Comparison of ENCODE assay signal across 19 mouse cellular contexts in genomic region chr11:11865128-11865527, GRCm38 (mm10). TPM values are rescaled to one million over a fixed set of nuclear protein-coding genes. Genes with fewer than 3 reads are reported as not detected.
A peak's percentile ranks its signal among the peaks of the same experiment; 100 is the strongest.
DNase-seq lines count a peak whose midpoint lies in the region; ATAC-seq and TF ChIP-seq lines count a peak whose summit lies in the region.
"Had no signal": no experiment of that assay in that cellular context is flagged by ENCODE, and none has a peak within 500 bp of the region (broad histone marks: within the 10 kb centered on the region; RNA-seq: fewer than 3 reads in every experiment).

No protein-coding gene starts in this region.

- ATAC-seq in heart, postnatal 0 days (ENCODE audit: insufficient read depth, low read depth) = 0 out of 2 replicates have a peak, but pooled peaks have one; percentile 9
- ATAC-seq in embryonic facial prominence, embryonic 13.5 days (ENCODE audit: insufficient number of reproducible peaks, insufficient read depth, low FRiP score, low TSS enrichment, low read depth) = no peak
- peak; percentile 83 for ATAC-seq in limb, embryonic 13.5 days (ENCODE audit: low FRiP score, low read depth)
- ATAC-seq: forebrain, embryonic 15.5 days; liver, postnatal 0 days; midbrain, embryonic 15.5 days had no signal

- DNase-seq in heart, postnatal 0 days (ENCODE audit: low spot score) = no peak
- no peak for DNase-seq in heart, postnatal 25 days (ENCODE audit: low spot score)
- no peak for DNase-seq in embryonic facial prominence, embryonic 10.5 days (ENCODE audit: low spot score)
- DNase-seq in retina, postnatal 1 day = no peak
- no peak for DNase-seq in thymus, adult 2 months
- DNase-seq: cerebellum, adult 9-10 months; heart, adult 2 months; kidney, adult 11 months; left cerebral cortex, postnatal 4 days; liver, postnatal 0 days; right cerebral cortex, adult 18-20 months; thymus, postnatal 36 days had no signal

- no peaks in the 10 kb centered on the region for H3K27me3 ChIP-seq in heart, postnatal 0 days (ENCODE audit: control insufficient read depth, insufficient read depth, low read length)
- no peaks in the 10 kb centered on the region for H3K27me3 ChIP-seq in embryonic facial prominence, embryonic 10.5 days (replicated peaks; ENCODE audit: low read depth, poor library complexity, severe bottlenecking)
- H3K27me3 ChIP-seq in embryonic facial prominence, embryonic 13.5 days = no peaks in the 10 kb centered on the region
- no peaks in the 10 kb centered on the region for H3K27me3 ChIP-seq in limb, embryonic 13.5 days
- H3K27me3 ChIP-seq in thymus, adult 2 months (ENCODE audit: control insufficient read depth, insufficient read depth, low read length) = no peaks in the 10 kb centered on the region
- H3K27me3 ChIP-seq: forebrain, embryonic 15.5 days; hindbrain, embryonic 12.5 days; midbrain, embryonic 15.5 days had no signal

- H3K4me3 ChIP-seq in heart, postnatal 0 days (ENCODE audit: low read depth, low read length) = no peak overlapping the region
- no peak overlapping the region for H3K4me3 ChIP-seq in embryonic facial prominence, embryonic 10.5 days
- no peak overlapping the region for H3K4me3 ChIP-seq in embryonic facial prominence, embryonic 13.5 days
- no peak overlapping the region for H3K4me3 ChIP-seq in limb, embryonic 13.5 days
- H3K4me3 ChIP-seq in thymus, adult 2 months (ENCODE audit: control insufficient read depth, insufficient read depth, low read length) = no peak overlapping the region
- H3K4me3 ChIP-seq: forebrain, embryonic 15.5 days; heart, adult 2 months; hindbrain, embryonic 12.5 days; megakaryocyte, embryonic 14.5 days; midbrain, embryonic 15.5 days had no signal

- no peak for TF ChIP-seq EP300 in heart, postnatal 0 days (IDR thresholded peaks at IDR 0.05; ENCODE audit: low read depth)

- H3K4me2 ChIP-seq in heart, postnatal 0 days (ENCODE audit: low read depth, low read length) = no peak overlapping the region
- no peak overlapping the region for H3K4me2 ChIP-seq in embryonic facial prominence, embryonic 13.5 days
- no peak overlapping the region for H3K4me2 ChIP-seq in limb, embryonic 13.5 days (replicated peaks)
- H3K4me2 ChIP-seq: forebrain, embryonic 15.5 days; hindbrain, embryonic 12.5 days; midbrain, embryonic 15.5 days had no signal

- H3K4me1 ChIP-seq in heart, postnatal 0 days (ENCODE audit: control insufficient read depth, insufficient read depth) = 0 out of 2 replicates have a peak, but pooled peaks cover 5% of the 10 kb centered on the region
- H3K4me1 ChIP-seq in embryonic facial prominence, embryonic 10.5 days = peaks cover 27% of the 10 kb centered on the region
- peaks cover 18% of the 10 kb centered on the region for H3K4me1 ChIP-seq in embryonic facial prominence, embryonic 13.5 days
- peaks cover 35% of the 10 kb centered on the region for H3K4me1 ChIP-seq in limb, embryonic 13.5 days
- H3K4me1 ChIP-seq in thymus, adult 2 months (replicated peaks; ENCODE audit: control insufficient read depth, insufficient read depth, low read length) = 0 out of 2 replicates have a peak, but pooled peaks cover 2% of the 10 kb centered on the region

- 64% methylated on average over 2 of the region's 2 CpGs for WGBS in heart, postnatal 0 days
- WGBS in embryonic facial prominence, embryonic 10.5 days = 81% methylated on average over 2 of the region's 2 CpGs
- WGBS in embryonic facial prominence, embryonic 13.5 days = 77% methylated on average over 2 of the region's 2 CpGs
- 58% methylated on average over 2 of the region's 2 CpGs for WGBS in limb, embryonic 13.5 days
- 90% methylated on average over 2 of the region's 2 CpGs for WGBS in thymus, adult 2 months

- no peaks in the 10 kb centered on the region for H3K9me3 ChIP-seq in heart, postnatal 0 days (replicated peaks; ENCODE audit: control insufficient read depth, low read length)
- H3K9me3 ChIP-seq in embryonic facial prominence, embryonic 10.5 days = no peaks in the 10 kb centered on the region
- no peaks in the 10 kb centered on the region for H3K9me3 ChIP-seq in embryonic facial prominence, embryonic 13.5 days
- no peaks in the 10 kb centered on the region for H3K9me3 ChIP-seq in limb, embryonic 13.5 days
- H3K9me3 ChIP-seq: forebrain, embryonic 15.5 days; hindbrain, embryonic 12.5 days; megakaryocyte, embryonic 14.5 days; midbrain, embryonic 15.5 days had no signal

- intact Hi-C loops in heart, postnatal 25 days (cut with DNase I) = no loop called here

- H3K27ac ChIP-seq in heart, postnatal 0 days (ENCODE audit: low read depth) = peak overlapping the region; percentile 48
- H3K27ac ChIP-seq in embryonic facial prominence, embryonic 10.5 days (replicated peaks) = 0 out of 2 replicates have a peak overlapping the region, but pooled peaks have one; percentile 12
- H3K27ac ChIP-seq in embryonic facial prominence, embryonic 13.5 days = peak overlapping the region; percentile 76
- H3K27ac ChIP-seq in limb, embryonic 13.5 days = peak overlapping the region; percentile 81; the same call in 1 of the 2 replicates
- no peak overlapping the region for H3K27ac ChIP-seq in thymus, adult 2 months (ENCODE audit: control insufficient read depth, insufficient read depth, low read length)
- H3K27ac ChIP-seq: forebrain, embryonic 15.5 days; heart, adult 2 months; hindbrain, embryonic 12.5 days; kidney, postnatal 0 days; midbrain, embryonic 15.5 days had no signal

- TF ChIP-seq CTCF in heart, postnatal 0 days (IDR thresholded peaks at IDR 0.05; ENCODE audit: low read depth) = no peak
- TF ChIP-seq CTCF in thymus, adult 2 months (IDR thresholded peaks at IDR 0.05; ENCODE audit: borderline replicate concordance, control insufficient read depth, extremely low read depth, insufficient read depth, low read length, poor library complexity) = no peak

- no peak for TF ChIP-seq POLR2A in thymus, adult 2 months (IDR thresholded peaks at IDR 0.05; ENCODE audit: control insufficient read depth, extremely low read depth, insufficient read depth, low read length, poor library complexity)

- no peaks in the 10 kb centered on the region for H3K36me3 ChIP-seq in heart, postnatal 0 days (replicated peaks; ENCODE audit: control insufficient read depth, insufficient read depth, low read length)
- no peaks in the 10 kb centered on the region for H3K36me3 ChIP-seq in embryonic facial prominence, embryonic 10.5 days (replicated peaks)
- H3K36me3 ChIP-seq in embryonic facial prominence, embryonic 13.5 days = no peaks in the 10 kb centered on the region
- H3K36me3 ChIP-seq in limb, embryonic 13.5 days = no peaks in the 10 kb centered on the region
- no peaks in the 10 kb centered on the region for H3K36me3 ChIP-seq in thymus, adult 2 months (ENCODE audit: control insufficient read depth, insufficient read depth, low read length)
- H3K36me3 ChIP-seq: forebrain, embryonic 15.5 days; hindbrain, embryonic 12.5 days; midbrain, embryonic 15.5 days had no signal

- no peak overlapping the region for H3K9ac ChIP-seq in heart, postnatal 0 days (replicated peaks; ENCODE audit: low read depth, low read length)
- H3K9ac ChIP-seq in embryonic facial prominence, embryonic 13.5 days = no peak overlapping the region
- no peak overlapping the region for H3K9ac ChIP-seq in limb, embryonic 13.5 days
- H3K9ac ChIP-seq: forebrain, embryonic 15.5 days; hindbrain, embryonic 12.5 days; liver, postnatal 0 days; midbrain, embryonic 15.5 days had no signal

RNA-seq across cellular contexts. Expression of gene Ddc, which starts 32.8 kb away (rescaled TPM):
- 248 and 309 TPM in 2 replicates for total RNA-seq in heart, postnatal 0 days (2014; rRNA removed; ENCODE audit: low replicate concordance)
- 129 and 140 TPM in 2 replicates for polyA plus RNA-seq in heart, postnatal 0 days (2015; fragmentation: Nextera tagmentation; extraction: Ambion mirVana)
- total RNA-seq in heart, postnatal 25 days (2021) = 1 to 10 TPM; 2.5 TPM
- 6.9 and 8.8 TPM in 2 replicates for polyA plus RNA-seq in embryonic facial prominence, embryonic 10.5 days (2016; fragmentation: Nextera tagmentation; extraction: Ambion mirVana)
- 5.3 and 5.8 TPM in 2 replicates for polyA plus RNA-seq in embryonic facial prominence, embryonic 13.5 days (2015; fragmentation: Nextera tagmentation; extraction: Ambion mirVana)
- 16.8 and 18.4 TPM in 2 replicates for polyA plus RNA-seq in limb, embryonic 13.5 days (2015; fragmentation: Nextera tagmentation; extraction: Ambion mirVana)
- 0.78 and 1.0 TPM in 2 replicates for polyA plus RNA-seq in thymus, adult 2 months (2012; rRNA removed)

RNA-seq across cellular contexts. Expression of gene Fignl1, which starts 56.4 kb away (rescaled TPM):
- total RNA-seq in heart, postnatal 0 days (2014; rRNA removed; ENCODE audit: low replicate concordance) = 10.8 and 11.4 TPM in 2 replicates
- polyA plus RNA-seq in heart, postnatal 0 days (2015; fragmentation: Nextera tagmentation; extraction: Ambion mirVana) = 11.6 and 12.0 TPM in 2 replicates
- under 1 TPM; 0.59 to 0.60 TPM for total RNA-seq in heart, postnatal 25 days (2021)
- 105 and 112 TPM in 2 replicates for polyA plus RNA-seq in embryonic facial prominence, embryonic 10.5 days (2016; fragmentation: Nextera tagmentation; extraction: Ambion mirVana)
- 53.7 and 59.4 TPM in 2 replicates for polyA plus RNA-seq in embryonic facial prominence, embryonic 13.5 days (2015; fragmentation: Nextera tagmentation; extraction: Ambion mirVana)
- 53.9 and 57.4 TPM in 2 replicates for polyA plus RNA-seq in limb, embryonic 13.5 days (2015; fragmentation: Nextera tagmentation; extraction: Ambion mirVana)
- polyA plus RNA-seq in thymus, adult 2 months (2012; rRNA removed) = 18.9 and 29.3 TPM in 2 replicates
